Mouse (Mus musculus): Measurements from ENCODE around the gene Olfr1412. TPM values are rescaled to one million over a fixed set of nuclear protein-coding genes. Genes with fewer than 3 reads are reported as not detected.

Gene Olfr1412
- polyA plus RNA-seq, 1 experiment from 2014 or later: not detected

Other genes starting within 250 kb of the Olfr1412 start
- gene Ndufa10, start 111.9 kb upstream of the Olfr1412 start, polyA plus RNA-seq (2015; fragmentation: Nextera tagmentation; extraction: Ambion mirVana): 300 and 309 TPM in 2 replicates
- not detected in 2 replicates for gene Olfr1416, start 100.7 kb upstream of the Olfr1412 start, polyA plus RNA-seq (2015; fragmentation: Nextera tagmentation; extraction: Ambion mirVana)
- not detected in 2 replicates for gene Olfr1415, start 89.7 kb upstream of the Olfr1412 start, polyA plus RNA-seq (2015; fragmentation: Nextera tagmentation; extraction: Ambion mirVana)
- not detected in 2 replicates for gene Olfr1414, start 67.1 kb upstream of the Olfr1412 start, polyA plus RNA-seq (2015; fragmentation: Nextera tagmentation; extraction: Ambion mirVana)
- not detected in 2 replicates for gene Olfr1413, start 14.5 kb upstream of the Olfr1412 start, polyA plus RNA-seq (2015; fragmentation: Nextera tagmentation; extraction: Ambion mirVana)
- gene Olfr1411, start 8.6 kb downstream of the Olfr1412 start, polyA plus RNA-seq (2015; fragmentation: Nextera tagmentation; extraction: Ambion mirVana): not detected in 2 replicates
- gene Olfr1410, start 20.0 kb downstream of the Olfr1412 start, polyA plus RNA-seq (2015; fragmentation: Nextera tagmentation; extraction: Ambion mirVana): not detected in 2 replicates
- not detected in 2 replicates for gene Olfr12, start 32.0 kb downstream of the Olfr1412 start, polyA plus RNA-seq (2015; fragmentation: Nextera tagmentation; extraction: Ambion mirVana)
- gene Cops9, start 56.2 kb downstream of the Olfr1412 start, polyA plus RNA-seq (2015; fragmentation: Nextera tagmentation; extraction: Ambion mirVana): 492 and 521 TPM in 2 replicates
- 0.65 TPM in 1 of 2 replicates, not detected in the other for gene Otos, start 63.1 kb downstream of the Olfr1412 start, polyA plus RNA-seq (2015; fragmentation: Nextera tagmentation; extraction: Ambion mirVana)
- 49.3 and 54.6 TPM in 2 replicates for gene Gpc1, start 245.9 kb downstream of the Olfr1412 start, polyA plus RNA-seq (2015; fragmentation: Nextera tagmentation; extraction: Ambion mirVana)